In genomic region chr10:93695043-93695791, GRCm38 (mm10) we compare ENCODE assay signal across 13 mouse cellular contexts. TPM values are rescaled to one million over a fixed set of nuclear protein-coding genes. Genes with fewer than 3 reads are reported as not detected.
A peak's percentile ranks its signal among the peaks of the same experiment; 100 is the strongest.
DNase-seq lines count a peak whose midpoint lies in the region; ATAC-seq and TF ChIP-seq lines count a peak whose summit lies in the region.
"Had no signal": no experiment of that assay in that cellular context is flagged by ENCODE, and none has a peak within 500 bp of the region (broad histone marks: within the 10 kb centered on the region; RNA-seq: fewer than 3 reads in every experiment).

No protein-coding gene starts in this region.

- peak overlapping the region; percentile 14 for H3K4me2 ChIP-seq in heart, embryonic 12.5 days
- peak overlapping the region; percentile 47 for H3K4me2 ChIP-seq in forebrain, embryonic 16.5 days (ENCODE audit: low read length)

- H3K9ac ChIP-seq in heart, embryonic 12.5 days: no peak overlapping the region
- no peak overlapping the region for H3K9ac ChIP-seq in forebrain, embryonic 16.5 days (replicated peaks; ENCODE audit: low read depth, low read length)

- 62% methylated on average over 21 of the region's 21 CpGs for WGBS in heart, embryonic 12.5 days
- 56% methylated on average over 21 of the region's 21 CpGs for WGBS in heart, embryonic 10.5 days
- 25% methylated on average over 21 of the region's 21 CpGs for WGBS in forebrain, embryonic 16.5 days

- no peaks in the 10 kb centered on the region for H3K36me3 ChIP-seq in heart, embryonic 12.5 days
- no peaks in the 10 kb centered on the region for H3K36me3 ChIP-seq in heart, embryonic 10.5 days
- H3K36me3 ChIP-seq in forebrain, embryonic 16.5 days (ENCODE audit: control insufficient read depth, insufficient read depth): no peaks in the 10 kb centered on the region

- intact Hi-C loops in left cerebral cortex, postnatal 25 days (cut with DNase I): no loop called here

- DNase-seq in heart, embryonic 10.5 days (ENCODE audit: low spot score): no peak
- DNase-seq in brain, embryonic 14.5 days (ENCODE audit: low read depth): peak; percentile 88
- no peak for DNase-seq in thymus, postnatal 14 days
- no peak for DNase-seq in spleen, adult 18-20 months
- no peak for DNase-seq in left cerebral cortex, postnatal 25 days (ENCODE audit: low spot score in 2 of 2)
- DNase-seq: gastrocnemius, adult 2 months; kidney, adult 8-10 months; lung, adult 18-20 months; retina, postnatal 1 day; thymus, adult 2 months had no signal

- TF ChIP-seq CTCF in brain, embryonic 14.5 days (IDR thresholded peaks at IDR 0.05; ENCODE audit: borderline replicate concordance, extremely low read depth, insufficient read depth, insufficient read length): no peak

- peaks cover 6% of the 10 kb centered on the region for H3K4me1 ChIP-seq in heart, embryonic 12.5 days (replicated peaks)
- H3K4me1 ChIP-seq in heart, embryonic 10.5 days: peaks cover 5% of the 10 kb centered on the region; the same call in 1 of the 2 replicates
- peaks cover 15% of the 10 kb centered on the region for H3K4me1 ChIP-seq in forebrain, embryonic 16.5 days (replicated peaks; ENCODE audit: control insufficient read depth, insufficient read depth, low read length)

- TF ChIP-seq POLR2A in brain, embryonic 14.5 days (IDR thresholded peaks at IDR 0.05; ENCODE audit: borderline replicate concordance, extremely low read depth, insufficient read depth, insufficient read length, poor library complexity, severe bottlenecking): no peak

- no peak overlapping the region for H3K27ac ChIP-seq in heart, embryonic 12.5 days (ENCODE audit: poor library complexity, severe bottlenecking)
- no peak overlapping the region for H3K27ac ChIP-seq in heart, embryonic 10.5 days
- peak overlapping the region; percentile 1; the same call in 1 of the 2 replicates for H3K27ac ChIP-seq in forebrain, embryonic 16.5 days (ENCODE audit: low read length)
- H3K27ac ChIP-seq: gastrocnemius, adult 2 months had no signal

- H3K27me3 ChIP-seq in heart, embryonic 12.5 days (replicated peaks): no peaks in the 10 kb centered on the region
- H3K27me3 ChIP-seq in heart, embryonic 10.5 days (ENCODE audit: insufficient read depth, poor library complexity, severe bottlenecking): no peaks in the 10 kb centered on the region
- no peaks in the 10 kb centered on the region for H3K27me3 ChIP-seq in forebrain, embryonic 16.5 days (replicated peaks; ENCODE audit: control insufficient read depth, insufficient read depth, low read length)

- no peak for ATAC-seq in heart, embryonic 12.5 days (ENCODE audit: insufficient number of reproducible peaks, low FRiP score)
- peak; percentile 90 for ATAC-seq in forebrain, embryonic 16.5 days
- peak; percentile 78 for ATAC-seq in megakaryocyte, adult 5-6 weeks (ENCODE audit: poor library complexity, severe bottlenecking)

- no peak overlapping the region for H3K4me3 ChIP-seq in heart, embryonic 12.5 days
- H3K4me3 ChIP-seq in heart, embryonic 10.5 days: no peak overlapping the region
- peak overlapping the region; percentile 6 for H3K4me3 ChIP-seq in forebrain, embryonic 16.5 days (replicated peaks; ENCODE audit: low read length)
- H3K4me3 ChIP-seq: gastrocnemius, adult 2 months had no signal

- H3K9me3 ChIP-seq in heart, embryonic 12.5 days (replicated peaks): no peaks in the 10 kb centered on the region
- no peaks in the 10 kb centered on the region for H3K9me3 ChIP-seq in heart, embryonic 10.5 days
- H3K9me3 ChIP-seq in forebrain, embryonic 16.5 days (ENCODE audit: control insufficient read depth, low read length): no peaks in the 10 kb centered on the region

RNA-seq across cellular contexts. Expression of gene Ntn4, which starts 54.7 kb away (rescaled TPM):
- 0.48 and 1.3 TPM in 2 replicates for polyA plus RNA-seq in heart, embryonic 12.5 days (2016; fragmentation: Nextera tagmentation; extraction: Ambion mirVana)
- 0.06 and 0.40 TPM in 2 replicates for polyA plus RNA-seq in heart, embryonic 10.5 days (2016; fragmentation: Nextera tagmentation; extraction: Ambion mirVana)
- 5.9 and 8.3 TPM in 2 replicates for polyA plus RNA-seq in brain, embryonic 14.5 days (2012; rRNA removed)
- polyA plus RNA-seq in forebrain, embryonic 16.5 days (2015; fragmentation: Nextera tagmentation; extraction: Ambion mirVana): 1.0 and 1.6 TPM in 2 replicates
- total RNA-seq in megakaryocyte, adult 5-6 weeks (2015): 0.66 and 0.76 TPM in 2 replicates
- total RNA-seq in megakaryocyte, adult 5-6 weeks (2017): 0.18 and 0.57 TPM in 2 replicates
- 1 to 10 TPM; 9.0 to 9.9 TPM for total RNA-seq in left cerebral cortex, postnatal 25 days (2021)
